Mouse (Mus musculus): Measurements from ENCODE around the gene Gtf3c4.

DNA sequence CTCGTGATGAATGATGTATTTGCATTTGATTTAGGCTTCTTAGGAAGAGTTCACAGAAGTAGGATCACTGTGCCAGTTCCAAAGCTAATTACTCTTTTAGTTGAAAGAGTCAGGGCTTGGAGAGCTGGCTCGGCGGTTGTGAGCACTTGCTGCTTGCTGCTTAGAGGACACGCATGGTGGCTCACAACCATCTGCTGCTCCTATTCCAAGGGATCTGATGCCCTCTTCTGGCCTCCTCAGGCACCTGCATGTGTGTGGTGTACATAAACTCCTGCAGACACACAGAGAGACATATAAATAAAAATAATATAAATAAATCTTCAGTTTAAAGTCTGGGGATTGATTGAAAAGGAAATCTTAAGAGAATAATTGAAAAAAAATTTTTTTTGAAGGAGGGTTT lies 58.9 kb downstream of the Gtf3c4 start:
- TF ChIP-seq CTCF (IDR thresholded peaks at IDR 0.05; ENCODE audit: low read depth) = no peak
- TF ChIP-seq EP300 (optimal IDR thresholded peaks at IDR 0.05) = no peak

Measured in stomach, postnatal 0 days (tissue).